Mouse (Mus musculus) right cerebral cortex, adult 2 months (tissue): ENCODE data around the gene Creb3.

Experiments used
- DNase-seq, 2 experiments: peaks; one replicate each; pipeline ENCODE4 v3.0.0; 2021 to 2022; ENCODE audit warnings: low spot score in 2 of 2

The Creb3 gene

DNA sequence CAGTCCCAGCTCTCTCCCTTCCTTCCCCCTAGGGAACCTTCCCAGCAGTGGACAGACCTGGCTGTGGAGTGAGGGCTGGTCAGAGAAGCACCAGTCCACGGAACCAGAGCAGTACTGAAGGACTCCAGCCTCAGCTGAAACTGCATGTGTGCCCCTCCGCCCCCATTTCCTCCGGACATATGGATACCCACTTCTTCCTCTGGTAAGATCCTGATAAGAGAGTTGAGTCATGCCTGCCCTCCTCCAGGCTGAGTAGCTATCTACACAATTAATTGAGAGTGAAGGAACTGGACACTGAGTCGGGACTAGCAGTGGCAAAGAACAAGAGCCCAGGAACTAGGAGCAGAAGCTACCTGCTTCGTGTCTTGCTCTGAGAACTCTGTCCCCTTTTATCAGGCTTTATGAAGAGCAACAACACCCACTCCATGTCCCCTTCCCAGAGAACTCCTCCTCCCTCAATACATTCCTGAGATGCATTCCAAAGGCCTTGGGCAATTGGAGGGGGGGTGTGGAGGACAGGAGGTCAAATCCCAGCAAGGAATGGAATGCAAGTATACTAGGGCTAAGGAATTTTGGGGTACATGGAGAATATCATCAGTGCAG is 4.0 kb upstream of the Creb3 start:
- DNase-seq, result no peak

DNA sequence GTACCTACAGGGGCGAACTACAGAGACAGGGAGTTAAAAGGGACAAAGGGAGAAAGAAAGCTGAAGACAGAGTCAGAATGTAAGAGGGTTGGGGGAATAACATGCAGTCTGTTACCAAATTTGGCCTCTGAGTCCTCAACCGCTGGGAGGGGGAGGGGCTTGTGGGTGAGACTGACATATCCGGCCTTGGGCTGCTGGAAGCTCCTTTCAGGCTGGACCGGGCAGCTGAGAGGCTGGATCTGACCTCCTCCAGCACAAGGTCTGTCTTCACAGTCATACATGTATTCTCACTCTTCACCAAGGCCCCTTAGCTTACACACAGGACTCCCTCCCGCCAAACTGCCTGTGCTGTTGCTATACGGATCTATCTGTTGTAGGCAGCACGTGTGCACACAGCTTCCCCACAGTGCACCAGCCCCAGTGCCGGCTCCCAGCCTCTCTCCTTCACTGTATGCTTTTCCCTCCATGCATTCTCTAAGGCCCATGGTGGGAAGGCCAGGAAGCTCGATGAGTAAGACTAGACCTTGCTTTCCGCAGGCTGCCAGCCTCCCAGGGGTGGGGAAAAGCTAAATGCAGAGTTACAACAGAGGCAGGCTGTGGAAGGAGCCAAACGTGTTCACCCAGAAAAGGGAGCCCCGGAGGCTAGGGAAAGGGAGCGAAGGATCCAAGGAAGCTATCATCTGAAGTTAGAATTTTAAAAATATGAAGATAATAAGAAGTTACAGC is 3.3 kb upstream of the Creb3 start:
- peak in 1 of 2 experiments; percentile 39 for DNase-seq

DNA sequence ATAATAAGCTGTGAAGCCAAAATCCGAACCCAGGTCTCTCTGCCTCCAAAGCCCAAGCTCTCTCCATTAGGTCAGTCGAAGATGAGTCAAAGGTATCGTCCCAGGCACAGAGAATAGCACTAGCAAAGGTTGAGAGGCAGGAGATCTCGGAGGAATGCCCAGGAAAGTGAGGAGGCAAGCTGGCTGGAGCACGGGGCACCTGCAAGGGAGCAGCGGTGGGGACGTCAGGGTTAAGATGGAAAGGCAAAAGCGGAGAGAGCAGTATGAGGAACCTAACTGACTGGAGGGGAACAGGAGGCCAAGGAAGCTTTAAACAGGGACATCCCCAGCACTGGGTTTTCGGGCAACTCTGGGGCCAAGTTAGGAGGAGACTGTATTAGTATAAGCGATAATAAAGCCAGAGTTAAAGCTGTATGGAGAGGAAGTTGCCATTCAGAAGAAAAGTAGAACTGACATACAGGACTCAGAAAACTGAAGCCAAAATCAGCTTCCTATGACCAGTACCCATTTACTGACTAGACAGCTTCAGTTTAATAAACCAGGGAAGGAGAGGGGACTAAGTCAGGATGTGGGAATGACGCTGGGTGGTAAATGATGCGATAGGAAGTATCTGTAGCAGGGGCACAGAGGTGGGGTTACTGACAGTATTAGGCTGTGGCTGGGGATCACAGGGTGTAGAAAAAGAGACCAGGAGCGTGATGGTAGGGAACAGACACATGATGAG is 2.5 kb upstream of the Creb3 start:
- DNase-seq, result no peak

DNA sequence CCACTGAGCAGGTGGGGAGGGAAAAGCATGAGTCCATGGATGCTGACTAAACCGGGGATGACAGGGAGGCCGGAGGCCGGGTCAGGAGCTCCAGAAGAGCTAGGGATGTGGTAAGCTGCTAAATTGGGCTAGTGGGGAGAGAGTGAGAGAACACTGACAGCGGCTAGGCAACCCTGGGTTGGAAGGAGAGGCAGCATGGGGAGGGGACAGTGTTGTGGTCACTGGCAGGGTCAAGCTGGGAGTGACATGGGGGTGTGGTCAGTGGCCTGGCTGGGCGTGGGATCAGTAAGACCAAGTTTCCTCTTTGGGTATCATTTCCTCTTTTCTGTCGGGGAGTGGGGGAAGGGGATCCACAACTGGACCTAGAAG is 1.9 kb upstream of the Creb3 start:
- no peak for DNase-seq

DNA sequence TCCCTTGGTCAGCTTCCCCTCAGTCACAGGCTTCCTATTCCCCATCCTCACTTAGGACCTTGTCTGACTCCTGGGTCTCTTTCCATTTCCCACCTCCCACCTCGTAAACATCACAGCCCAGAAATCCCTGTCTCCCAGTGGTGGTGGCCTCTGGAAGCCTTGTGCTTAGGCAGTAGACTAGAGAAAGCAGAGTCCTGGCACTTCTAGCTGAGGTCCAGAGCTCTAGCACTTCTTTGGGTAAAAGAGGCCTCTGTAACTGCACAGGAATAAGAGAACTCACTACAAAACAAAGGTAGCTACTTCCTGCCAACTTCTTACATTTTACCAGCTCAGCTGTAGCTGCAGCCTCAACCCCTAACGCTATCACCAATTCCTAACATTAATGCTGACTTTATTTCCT is 1.2 kb upstream of the Creb3 start:
- no peak for DNase-seq

DNA sequence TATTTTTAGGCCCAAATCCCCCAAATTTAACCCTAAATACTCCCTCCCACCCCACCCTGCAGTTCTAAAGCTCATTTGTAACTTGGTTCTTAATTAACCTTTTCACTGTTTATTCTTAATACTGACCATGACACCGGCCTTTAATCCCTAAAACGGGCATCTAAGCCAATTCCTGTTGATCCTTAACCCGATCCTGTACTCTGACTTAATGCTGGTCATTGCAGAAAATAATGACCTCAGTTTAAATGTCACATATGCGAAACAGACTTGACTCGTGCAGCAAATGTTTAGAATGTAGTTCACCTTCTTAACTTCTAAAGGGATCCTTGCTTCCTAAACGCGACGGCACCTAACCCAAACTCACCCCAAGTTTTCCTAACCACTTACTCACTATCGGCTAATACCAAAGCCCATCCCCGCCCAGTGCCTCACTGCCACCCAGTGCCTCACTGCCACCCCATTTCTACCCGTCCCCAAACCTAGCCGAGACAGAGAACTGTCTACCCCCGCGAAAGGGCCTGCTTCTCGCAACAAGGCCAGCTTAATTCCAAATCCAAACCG is 616 bp upstream of the Creb3 start:
- no peak for DNase-seq

DNA sequence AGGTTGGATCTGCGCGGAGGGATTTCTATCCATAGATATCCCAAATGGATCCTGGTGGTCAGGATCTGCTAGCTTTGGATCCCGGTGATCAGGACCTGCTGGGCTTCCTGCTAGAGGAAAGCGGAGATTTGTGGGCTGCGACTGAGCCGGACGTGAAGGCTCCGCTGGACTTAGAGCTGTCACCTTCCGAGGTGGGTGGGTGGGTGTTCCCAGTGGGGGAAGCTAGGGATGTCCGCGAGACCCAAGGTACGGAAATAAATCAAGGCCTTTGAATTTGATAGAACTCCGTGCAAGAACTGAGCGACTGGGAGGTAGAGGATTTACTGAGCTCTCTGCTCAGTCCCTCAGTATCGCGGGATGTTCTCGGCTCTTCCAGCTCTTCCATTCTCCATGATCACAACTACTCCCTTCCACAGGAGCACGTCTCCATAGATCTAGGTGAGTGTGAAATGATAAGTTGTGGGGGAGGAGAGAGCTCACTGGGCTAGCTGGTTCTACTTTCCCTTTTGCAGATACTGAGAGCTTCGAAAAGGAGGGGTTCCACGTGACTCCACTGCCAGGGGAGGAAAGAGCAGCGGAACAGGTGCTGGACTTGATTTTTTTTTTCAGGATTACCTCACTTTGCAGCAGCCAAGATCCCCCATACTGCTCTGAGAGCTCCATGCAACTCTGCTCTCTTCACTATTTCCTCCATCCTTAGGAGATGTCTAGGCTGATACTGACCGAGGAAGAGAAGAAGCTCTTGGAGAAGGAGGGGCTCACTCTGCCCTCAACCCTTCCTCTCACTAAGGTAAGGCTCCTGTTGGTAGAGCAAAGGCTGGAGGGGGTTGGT is 853 bp downstream of the Creb3 start:
- no peak for DNase-seq

DNA sequence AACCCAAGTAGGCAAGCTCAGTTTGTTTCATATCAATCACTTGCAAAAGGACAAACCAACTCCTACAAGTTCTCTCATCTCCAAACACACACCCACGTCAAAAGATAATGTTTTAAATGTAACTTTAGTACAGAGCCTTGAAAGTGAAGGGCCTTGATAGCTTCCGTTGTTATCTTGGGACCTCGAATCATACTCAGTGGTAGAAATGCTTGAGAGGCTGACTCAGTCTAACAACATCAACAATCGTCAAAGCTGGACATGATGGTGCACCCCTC is 1.4 kb downstream of the Creb3 start:
- DNase-seq, result no peak

DNA sequence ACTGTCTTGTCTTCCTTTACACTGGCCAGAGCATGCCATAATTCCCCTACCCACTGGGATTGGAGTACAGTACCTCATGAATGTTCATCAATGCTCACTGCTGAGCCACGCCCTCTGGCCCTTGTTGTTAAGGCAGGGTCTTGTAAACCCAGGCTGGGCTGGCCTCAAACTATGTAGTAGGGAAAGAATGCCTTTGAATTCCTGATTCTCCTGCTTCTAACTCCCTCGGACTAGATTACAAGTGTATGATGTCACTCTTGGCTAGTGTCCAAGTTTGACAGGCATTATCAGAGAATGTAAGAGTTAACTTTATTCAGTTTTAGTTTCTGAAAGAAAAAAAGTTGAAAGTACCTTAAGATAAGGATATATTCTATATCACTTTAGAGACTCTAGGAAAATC is 2.1 kb downstream of the Creb3 start:
- DNase-seq, result no peak

DNA sequence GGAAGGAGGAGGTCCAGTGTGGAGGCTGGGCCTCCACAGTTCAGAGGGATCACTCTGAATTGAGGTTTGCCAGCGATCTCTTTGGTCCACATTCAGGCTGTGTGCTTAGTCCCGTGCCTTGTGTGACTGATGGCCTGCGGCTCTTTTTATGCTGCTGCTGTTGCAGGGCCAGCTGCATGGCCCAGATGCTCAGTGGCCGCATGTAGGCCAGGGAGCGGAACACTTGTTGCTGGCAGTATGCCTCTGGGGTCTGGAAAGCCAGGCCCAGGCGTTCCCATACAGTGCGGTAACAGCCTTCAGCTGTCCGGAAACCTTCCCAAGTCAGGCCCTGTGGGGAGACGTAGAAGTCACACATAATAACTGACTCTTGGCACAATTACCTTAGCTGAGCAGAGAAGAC is 5.0 kb downstream of the Creb3 start:
- no peak for DNase-seq

DNA sequence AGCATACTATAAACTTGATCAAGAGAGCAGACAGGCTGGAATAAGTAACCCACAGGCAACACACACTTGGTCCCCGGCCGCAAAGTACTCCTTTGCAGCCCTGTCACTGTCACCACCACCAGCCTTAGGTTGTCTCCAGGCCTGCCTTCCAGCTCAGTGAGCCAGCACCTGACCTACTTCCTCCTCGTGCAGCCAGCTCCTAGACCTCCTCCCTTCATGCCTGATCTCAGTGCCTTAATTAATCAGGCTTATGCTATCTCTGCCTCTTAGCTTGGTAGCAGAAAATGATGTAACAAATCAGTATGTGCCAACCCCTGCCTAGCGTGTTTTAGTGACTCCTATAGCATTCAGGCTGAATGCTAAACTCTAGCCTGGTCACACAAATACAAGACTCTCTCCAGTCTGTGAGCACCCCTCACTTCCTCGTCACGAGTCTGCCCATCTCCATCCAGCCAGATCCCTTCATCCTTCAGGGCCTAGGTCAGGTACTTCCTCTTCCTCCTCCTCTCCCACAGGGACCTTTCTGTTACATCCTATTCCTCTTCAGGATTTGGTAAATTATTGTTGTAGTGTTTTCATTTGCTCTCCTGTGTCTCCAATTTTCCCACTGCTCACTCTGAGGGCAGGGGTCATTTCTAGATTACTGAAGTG is 9.4 kb downstream of the Creb3 start:
- no peak for DNase-seq

DNA sequence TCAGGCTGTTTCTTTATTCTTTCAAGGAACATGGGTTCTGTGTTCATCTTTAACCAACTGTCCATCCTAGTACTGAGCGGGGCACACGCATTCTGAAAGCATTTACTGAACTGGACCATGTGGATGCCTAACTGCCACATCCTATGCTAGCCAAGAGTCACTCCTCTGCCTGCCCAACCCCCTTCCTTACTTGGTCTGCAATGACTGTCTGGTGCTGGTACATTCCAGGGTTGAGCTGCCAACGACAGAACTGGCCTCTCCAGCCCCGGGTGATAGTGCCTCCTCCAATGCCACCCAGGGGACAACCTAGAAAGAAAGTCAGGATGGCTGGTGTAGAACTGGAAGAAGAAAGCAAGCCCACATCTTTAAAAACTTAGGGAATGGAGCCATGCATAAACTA is 11.4 kb downstream of the Creb3 start:
- no peak for DNase-seq

DNA sequence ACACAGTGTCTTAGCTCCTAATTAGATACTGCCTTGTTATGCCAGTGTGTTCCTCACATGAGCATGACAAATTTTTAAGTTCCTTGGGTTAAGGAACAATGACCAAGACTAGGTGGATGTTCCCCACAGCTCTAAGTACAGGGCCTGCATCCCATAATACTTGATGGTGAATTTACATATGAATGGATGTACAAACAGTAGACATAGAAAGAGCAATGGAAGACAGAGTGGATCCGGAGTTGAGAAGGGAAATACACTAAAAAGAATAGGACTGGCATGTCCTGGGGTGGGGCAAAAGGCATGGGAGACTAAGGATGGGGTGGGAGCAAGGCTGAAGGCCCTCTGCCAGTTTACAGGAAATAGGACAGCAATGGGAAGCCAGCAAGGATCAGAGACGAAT is 13.2 kb downstream of the Creb3 start:
- DNase-seq, result no peak

DNA sequence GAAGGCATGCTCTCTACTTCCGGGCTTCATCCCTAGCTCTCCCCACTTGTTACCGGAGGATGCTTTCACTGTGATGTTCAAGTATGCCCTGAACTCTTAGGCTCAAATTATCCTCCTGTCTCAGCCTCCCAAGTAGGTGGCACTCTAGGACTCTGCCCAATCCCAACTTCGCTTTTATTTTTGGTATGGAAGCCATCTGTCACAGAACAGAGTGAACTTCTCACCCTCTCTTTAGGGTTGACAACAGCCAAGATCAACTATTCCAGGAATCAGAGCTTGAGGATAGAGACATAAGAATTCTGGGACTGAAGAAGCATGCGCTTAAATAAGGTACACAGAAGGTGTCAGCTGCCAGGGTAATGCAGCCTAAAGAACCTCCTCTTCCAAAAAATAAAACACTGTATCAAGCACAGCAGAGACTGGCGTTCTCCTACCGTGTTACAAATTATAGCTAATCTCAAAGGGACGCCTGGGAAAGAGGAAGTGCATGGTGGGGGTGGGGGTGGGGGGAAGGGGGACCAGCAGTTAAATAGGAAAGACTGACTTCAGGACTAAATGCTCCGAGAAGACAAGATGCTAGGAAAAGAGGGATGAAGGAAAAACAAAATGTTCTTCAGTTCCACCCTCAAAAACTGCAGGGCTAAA is 15.2 kb downstream of the Creb3 start:
- DNase-seq, result no peak

DNA sequence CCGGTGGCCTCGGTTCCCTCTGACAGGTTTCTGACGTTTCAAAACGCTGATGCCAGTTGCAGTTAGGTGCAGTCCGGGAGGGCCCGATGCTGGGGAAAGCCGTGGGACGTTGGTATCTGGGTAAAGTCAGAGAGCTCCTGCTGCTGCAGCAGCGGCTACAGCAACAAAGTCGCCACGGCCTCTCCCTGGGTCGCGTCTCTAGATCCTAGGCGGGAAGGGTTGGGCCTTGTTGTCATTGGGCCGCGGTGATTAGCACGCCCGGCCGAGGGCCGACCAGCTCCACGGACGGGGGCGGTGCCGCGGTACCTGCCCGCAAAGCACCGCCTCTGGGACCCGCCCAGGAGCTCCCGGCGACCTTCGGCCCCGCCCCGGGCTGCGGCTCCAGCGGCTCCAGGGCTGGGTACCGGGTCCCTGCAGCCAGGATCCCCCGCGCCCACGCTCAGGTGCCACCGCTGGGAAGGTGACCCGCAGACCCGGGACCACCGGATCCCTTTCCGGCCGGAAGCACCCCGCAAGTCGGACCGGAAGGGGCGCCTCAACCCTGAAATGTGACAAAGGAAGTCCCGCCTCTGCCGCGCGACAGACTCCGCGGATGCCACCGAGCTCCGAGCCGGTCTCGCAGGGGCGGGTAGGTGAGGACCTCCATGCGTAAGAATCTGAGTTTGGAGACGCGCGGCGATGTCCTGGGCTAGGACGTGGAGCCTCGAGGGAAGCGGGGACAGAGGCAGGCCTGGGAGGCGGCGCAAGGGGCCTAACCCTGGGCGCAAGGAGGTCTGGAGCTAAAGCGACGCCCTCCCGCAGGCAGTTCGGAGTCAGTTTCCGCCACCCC is 16.5 kb downstream of the Creb3 start, which contains the start of the genes Rgp1 and Gba2:
Gene Rgp1, plus strand, starts transcription at position 340 of the 829 bp plus-strand sequence.
Gene Gba2, minus strand, starts transcription at position 498 of the 829 bp plus-strand sequence.
- DNase-seq, result peak; percentile 86 to 89

DNA sequence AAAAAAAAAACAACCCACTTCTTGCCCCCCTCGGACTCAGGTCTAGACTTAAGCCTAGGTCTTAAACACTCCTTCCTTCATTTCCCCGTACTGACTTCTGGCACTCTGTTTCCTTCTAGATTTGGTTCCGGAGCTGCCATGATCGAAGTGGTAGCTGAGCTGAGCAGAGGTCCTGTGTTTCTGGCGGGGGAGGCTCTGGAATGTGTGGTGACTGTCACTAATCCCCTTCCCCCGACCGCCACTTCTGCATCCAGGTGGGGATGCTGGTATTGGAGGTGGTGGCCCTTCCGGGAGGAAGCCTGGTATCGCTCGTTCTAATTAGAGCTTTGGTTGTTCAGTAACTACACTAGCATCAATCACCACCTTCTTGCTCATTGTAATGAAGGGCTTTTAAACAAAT is 17.1 kb downstream of the Creb3 start:
- DNase-seq, result no peak

DNA sequence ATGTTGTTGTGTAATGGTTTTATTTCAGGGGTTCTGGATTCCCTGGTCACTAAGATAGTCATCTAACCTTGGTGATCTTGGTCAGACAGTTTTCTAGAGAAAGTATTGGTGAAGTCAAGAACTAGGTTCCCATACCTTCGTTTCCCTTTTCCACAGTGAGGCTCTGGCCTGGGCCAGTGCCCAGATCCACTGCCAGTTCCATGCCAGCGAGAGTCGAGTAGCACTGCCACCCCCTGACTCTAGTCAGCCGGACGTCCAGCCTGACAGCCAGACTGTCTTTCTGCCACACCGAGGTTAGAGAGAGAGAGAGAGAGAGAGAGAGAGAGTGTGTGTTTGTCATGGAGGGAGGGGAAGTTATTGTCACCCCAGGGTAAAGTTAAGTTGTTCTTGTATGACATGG is 17.6 kb downstream of the Creb3 start:
- DNase-seq, result no peak

DNA sequence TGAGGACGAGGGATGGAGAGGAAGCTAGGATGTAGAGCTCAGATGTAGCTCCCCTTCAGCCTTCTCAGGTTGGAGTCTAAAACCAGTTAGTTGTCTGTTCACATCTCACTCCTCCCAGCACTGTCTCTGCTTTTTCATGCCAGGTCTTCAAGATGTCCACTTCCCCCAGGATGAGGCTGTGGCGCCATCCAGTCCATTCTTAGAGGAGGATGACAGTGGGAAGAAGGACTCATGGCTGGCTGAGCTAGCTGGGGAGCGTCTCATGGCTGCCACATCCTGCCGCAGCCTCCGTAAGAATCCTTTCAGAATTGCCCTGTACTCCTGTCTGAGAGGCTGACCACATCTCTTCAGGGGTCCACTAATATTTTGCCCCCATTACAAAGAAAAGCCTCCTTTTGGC is 18.6 kb downstream of the Creb3 start:
- DNase-seq, result no peak

DNA sequence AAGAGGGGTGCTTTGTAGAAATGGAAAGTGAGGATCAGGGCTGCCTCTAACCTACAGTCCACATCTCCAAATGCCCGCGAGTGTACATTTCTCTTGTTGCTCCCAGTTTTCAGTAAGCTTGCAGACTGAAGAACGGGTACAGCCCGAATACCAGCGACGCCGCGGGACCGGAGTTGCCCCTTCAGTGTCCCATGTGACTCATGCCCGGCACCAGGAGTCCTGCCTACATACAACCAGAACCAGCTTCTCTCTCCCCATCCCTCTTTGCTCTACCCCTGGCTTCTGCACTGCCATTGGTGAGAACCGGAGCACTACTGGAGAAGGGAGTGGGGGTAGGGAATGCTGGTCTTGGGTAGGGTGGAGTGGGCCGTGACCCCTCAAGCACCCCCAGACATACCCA is 19.2 kb downstream of the Creb3 start:
- DNase-seq, result no peak

DNA sequence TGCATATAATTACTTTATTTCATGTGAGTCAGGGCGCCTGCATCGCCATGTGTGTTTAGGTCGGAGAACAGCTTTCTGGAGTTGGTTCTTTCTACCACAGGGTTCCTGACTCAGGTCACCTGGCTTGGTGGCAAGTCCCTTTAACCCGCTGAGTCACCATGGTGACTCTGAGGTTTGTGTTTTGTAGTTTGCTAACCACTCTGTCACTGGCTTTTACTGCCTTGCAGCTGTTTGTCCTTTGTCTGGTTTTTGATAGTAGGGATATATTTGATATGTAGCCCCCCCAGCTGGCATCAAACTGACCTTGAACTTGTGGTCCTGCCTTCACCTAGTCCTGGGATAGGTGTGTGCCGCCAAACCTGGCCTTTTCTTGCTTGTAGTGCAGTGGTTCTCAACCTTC is 20.1 kb downstream of the Creb3 start:
- no peak for DNase-seq
